Mouse (Mus musculus) frontal cortex, postnatal 36 days (tissue): ENCODE data around the gene Msmb.

Source experiments
- DNase-seq, 2 experiments: peaks; one replicate each; pipeline ENCODE4 v3.0.0; 2022; ENCODE audit warnings: low spot score in 2 of 2

Msmb gene

DNA sequence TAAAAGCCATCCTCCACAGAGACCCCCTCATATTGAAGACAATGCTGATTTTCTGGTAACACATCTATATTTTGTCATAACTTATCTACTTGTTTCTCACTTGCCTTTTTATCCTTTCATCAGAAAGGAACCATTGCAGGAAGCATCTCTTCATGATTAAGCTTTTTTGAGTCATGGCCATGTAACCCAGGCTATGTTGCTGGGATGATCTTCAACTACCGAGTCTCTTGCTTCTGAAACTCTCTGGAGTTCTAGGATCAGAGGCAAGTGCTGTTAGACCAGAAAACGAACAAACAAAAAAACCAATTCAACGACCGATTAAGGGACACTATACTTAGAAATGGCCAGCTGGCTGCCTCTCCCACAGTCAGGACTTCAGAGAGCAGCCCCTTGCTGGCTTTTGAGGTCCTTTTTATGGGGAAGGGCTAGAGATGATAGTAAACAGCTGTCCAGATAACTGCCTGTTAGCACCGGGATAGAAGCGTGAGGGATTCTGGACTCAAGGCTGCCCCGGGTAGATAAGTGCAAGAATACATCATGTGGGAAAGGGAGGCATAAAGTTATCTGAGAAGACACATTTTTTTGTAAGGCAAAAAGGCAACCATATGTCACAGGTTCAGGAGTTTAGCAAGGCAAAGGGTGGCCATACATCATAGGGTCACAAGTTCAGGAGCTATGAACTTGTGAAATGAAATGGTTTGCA, 4.1 kb downstream of the Msmb start:
- no peak for DNase-seq

GRCm38 (mm10) chr14:32146578-32146977, 4.8 kb downstream of the Msmb start:
- DNase-seq = no peak

GRCm38 (mm10) chr14:32150872-32151271, 9.0 kb downstream of the Msmb start:
- no peak for DNase-seq

- no peak for DNase-seq
Measured at GRCm38 (mm10) chr14:32152243-32152965, 10.6 kb downstream of the Msmb start.

DNA sequence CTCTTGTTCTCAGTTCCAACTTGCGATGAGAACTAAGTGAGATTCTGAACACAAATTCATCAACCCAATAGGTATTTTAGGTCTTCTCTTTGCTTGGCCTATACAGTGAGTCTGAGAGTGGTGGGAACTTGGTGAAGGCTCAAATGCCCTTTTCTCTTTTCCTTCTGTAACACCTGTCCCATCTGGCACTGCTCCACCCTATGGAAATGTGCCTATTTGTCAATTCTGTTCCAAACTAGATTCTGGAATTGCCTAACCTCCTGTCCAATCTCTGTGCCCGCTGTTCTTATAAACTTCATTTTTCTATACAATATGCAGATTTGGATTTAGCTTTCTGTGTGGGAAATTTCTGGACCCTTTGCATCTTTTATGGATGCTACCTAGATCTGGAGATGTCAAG, 11.3 kb downstream of the Msmb start:
- no peak for DNase-seq

DNA sequence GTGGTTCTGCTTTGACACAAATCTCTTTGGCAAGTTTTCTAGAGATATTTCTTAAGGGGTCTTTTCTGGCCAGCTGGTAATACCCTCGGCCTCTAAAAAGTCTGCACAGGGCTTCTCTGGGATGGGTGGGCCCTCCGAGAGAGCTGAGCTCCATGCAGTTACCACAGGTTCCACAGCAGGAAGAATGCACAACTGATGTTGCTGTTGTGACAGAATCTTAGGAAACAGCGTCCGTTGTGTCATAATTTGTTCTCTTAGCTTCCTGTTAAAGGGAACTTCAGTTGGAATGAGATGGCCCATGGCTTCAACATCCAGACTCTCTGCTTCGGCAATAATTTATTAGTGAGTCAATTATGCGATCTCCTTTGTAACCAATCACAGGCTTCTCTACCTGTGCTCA, 12.9 kb downstream of the Msmb start:
- no peak for DNase-seq

DNA sequence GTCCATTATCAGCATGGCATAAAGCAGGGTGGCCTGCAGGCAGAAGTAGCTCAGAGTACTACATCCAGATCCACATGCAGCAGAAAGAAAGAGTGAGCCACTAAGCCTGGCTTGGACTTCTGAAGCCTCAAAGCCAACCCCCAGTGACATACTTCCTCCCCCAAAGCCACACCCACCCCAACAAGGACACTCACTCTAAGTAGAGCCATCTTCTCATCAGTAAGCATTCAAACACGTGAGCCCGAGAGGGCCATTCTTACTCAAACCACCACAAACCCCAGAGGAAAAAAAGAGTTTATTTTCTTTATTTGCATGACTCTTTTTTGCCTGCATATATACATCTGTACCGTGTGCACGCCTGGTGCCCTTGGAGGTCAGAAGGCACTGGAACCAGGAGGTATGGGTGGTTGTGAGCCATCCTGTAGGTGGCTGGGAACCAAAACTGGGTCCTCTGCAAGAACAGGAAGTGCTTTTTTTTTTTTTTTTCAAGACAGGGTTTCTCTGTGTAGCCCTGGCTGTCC, 17.4 kb downstream of the Msmb start:
- DNase-seq = no peak

DNA sequence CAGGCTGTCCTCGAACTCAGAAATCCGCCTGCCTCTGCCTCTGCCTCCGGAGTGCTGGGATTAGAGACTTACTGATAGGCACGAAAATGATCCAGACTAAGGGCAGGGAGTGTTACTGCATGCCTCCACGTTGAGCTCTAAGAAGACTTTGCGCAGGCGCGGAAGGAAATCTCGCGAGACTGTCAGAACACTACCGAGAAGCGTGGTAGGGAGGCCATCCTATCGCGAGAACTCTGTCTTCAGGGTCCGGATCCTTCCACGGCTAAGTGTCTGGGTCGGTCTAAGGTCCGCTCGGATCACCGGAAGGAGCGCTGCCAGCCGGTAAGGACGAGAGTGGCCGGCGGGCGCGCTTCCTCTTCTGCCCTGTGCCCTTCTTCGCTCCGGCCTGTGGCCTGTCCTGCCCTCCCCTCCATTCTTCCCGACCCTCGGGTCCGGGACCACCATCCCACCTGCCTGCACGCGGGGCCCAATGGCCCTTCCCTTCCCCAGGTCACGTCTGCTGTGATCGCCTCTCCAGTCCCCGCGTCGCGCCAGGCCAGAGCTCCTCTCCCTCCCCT, 17.9 kb downstream of the Msmb start, which contains the start of gene Ncoa4:
Ncoa4 (plus strand) TSS at position 176 of the 557 bp plus-strand sequence.
- peak; percentile 98 to 99 for DNase-seq

GRCm38 (mm10) chr14:32160563-32160962, 18.7 kb downstream of the Msmb start:
- no peak for DNase-seq

DNA sequence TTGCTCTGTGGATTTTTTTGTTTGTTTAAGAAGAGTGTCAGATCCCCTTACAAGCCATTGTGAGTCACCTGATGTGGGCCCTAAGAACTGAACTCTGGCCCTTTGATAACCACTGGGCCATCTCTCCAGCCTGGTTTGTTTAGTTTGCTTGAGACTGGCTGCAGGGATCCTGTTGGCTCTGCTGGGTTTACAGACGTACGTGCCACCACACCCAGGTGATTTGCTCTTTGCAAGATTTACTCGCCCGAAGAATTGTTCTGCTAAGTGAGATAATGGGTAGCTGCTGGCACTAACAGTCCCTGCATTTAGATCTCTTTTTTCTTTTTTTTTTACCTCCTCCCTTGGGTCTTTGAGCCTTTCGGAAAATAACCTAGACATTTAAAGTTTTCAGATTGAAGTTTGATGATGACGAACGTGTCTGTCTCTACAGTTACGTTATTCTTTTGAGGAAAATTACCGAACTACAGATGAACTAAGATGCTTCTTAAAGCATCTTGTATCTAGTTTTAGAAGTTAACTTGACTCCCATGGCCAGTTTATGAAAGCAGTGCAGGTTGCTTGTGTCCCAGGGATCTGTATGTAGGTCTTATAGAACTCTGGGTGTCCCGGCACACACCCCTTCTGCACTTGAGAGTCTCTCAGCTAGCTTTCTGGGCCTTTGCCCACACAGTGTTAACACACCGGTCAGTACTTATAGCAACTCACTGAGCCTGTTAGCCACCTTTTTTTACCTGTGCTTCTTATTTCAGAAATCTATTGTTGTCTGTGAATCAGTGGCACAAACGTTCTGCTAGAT, 19.5 kb downstream of the Msmb start:
- no peak for DNase-seq

DNA sequence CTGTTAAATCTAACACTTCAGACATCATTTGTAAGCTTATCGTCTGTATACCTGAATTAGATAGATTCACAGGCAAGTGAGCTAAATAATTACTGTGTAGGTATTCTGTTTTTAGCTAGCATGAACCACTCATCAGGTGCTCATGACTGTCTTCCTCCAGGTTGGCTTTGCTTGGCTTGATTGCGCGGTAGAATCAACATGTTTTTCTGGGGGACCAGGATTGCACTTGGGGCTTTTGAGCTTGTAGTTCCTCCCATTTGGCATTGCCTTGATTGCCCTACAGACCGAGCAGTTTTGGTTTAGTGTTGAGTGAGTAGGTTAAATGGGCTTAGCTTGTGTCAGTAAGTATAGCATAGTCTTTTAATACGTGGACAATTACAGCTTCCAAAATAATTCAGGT, 20.4 kb downstream of the Msmb start:
- DNase-seq = no peak

DNA sequence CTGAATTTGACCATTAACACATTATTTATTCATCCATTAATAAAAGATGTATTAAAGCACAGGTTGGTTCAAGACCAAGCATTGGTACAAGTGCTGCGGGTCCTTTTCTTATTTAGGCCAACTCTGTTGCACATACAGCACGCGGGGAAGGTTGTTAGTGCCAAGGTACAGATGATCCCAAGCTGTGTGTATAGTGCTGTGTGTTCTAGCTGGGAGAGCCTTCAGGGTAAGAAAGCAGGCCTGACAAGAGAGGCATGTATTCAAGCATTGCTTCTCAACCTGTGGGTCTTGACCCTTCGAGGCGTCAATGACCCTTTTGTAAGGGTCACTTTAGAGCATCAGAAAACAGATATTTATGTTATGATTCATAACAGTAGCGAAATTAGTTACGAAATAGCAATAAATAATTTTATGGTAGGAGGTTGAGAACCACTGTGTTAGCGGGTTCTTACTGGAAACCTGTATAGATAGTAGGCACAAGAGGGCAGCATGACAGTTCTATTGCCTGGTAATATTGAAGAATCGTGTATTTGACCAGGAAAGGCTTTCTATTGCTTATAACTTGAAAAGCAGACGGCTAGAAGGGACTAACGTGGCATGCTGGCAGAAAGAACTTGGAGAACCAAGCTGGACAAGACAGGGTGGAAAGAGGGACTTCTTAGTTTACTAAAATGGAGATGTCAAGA, 21.5 kb downstream of the Msmb start:
- no peak for DNase-seq

DNA sequence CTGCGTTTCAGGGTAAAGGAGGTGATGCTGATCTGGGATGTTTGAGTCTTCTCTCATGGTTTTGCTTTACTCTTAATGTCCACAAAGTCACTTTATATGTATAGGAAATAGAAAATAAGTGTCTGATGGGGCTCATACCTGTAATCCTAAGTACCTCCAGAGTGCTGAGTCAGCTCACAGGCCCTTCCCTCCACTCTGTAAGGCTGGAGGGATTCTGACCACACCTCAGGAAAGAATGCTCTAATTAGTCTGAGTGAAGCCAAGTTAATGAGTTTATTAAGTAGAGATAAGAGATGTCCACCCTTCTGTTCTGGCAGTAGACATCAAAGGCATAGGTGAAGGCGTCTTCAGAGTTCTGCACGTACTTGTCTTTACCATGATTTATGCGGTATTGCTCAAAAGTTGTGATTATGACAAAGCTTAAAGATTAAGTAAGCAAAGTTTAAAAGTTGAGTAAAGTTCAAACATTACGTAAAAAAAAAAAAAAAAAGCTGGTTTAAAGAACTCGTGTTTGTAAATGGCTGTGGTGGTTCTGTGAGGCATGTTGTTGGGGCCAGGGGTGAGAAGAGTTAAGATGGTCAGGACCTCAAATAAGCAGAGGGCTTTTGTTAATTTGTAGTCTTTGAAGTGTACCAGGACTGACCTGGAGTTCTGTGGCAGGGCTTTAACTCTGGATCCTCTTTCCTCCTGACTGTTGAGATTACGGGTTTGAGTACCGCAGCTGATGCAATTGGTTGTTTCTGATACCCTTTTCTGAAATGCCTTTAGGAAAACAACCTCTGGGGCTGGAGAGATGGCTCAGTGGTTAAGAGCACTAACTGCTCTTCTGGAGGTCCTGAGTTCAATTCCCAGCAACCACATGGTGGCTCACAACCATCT, 22.6 kb downstream of the Msmb start:
- DNase-seq = no peak

DNA sequence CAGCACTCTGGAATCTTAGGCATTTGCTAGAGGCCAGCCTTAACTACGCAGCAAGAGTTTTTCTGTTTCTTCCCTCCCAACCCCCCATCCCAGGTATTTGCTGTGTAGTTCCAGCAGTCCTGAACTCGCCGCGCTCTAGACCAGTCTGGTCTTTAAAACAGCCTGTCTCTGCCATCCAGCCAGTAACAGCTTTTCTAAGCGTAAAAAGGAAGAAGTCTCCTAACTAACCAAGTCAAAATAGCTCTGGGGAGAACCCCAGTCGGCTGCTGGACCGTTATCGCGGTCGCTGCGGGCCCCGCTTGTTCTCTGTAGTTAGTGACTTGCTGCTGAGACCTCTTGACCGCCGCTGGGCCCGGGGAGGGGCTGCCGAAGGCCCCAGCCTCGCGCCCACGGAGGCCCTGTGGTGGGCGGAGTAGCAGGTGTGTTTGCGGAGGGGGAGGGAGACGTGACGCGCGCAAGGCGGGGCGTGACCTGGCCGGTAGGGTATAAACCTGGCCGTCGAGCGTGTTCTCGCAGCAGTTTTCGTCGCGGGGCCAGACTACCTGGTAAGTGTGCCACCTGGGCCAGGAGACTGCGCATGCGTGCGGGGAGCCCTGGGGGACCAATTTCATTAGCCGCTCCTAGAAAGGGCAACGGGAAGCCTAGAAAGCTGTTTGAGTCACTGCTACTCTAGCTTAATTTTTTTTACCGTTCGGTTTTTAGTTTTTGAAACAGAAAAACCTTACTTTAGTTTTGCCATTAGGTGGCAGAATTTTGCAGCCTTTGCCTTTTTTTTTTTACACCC, 23.6 kb downstream of the Msmb start:
- DNase-seq = peak; percentile 17 to 19

GRCm38 (mm10) chr14:32166062-32166441, 24.2 kb downstream of the Msmb start:
- no peak for DNase-seq

DNA sequence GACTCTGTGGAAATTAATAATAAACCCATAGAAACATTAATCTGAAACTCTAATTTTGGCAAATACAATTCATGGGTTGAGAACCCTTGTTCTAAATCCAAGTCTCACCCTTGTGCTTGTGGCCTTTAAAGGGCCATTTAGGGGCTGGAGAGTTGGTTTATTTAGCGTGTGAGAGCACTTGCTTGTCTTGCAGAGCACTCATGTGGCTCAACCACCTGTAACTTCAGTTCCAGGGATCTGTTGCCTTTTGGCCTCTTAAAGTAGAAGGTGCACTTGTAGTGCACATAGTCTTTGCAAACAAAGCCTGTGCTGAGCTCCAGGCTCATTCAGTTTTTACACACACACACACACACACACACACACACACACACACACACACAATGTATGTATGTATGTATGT, 25.0 kb downstream of the Msmb start:
- no peak for DNase-seq

- no peak for DNase-seq
Measured at GRCm38 (mm10) chr14:32167326-32167725, 25.5 kb downstream of the Msmb start.

GRCm38 (mm10) chr14:32168653-32169231, 26.9 kb downstream of the Msmb start:
- DNase-seq = no peak

DNA sequence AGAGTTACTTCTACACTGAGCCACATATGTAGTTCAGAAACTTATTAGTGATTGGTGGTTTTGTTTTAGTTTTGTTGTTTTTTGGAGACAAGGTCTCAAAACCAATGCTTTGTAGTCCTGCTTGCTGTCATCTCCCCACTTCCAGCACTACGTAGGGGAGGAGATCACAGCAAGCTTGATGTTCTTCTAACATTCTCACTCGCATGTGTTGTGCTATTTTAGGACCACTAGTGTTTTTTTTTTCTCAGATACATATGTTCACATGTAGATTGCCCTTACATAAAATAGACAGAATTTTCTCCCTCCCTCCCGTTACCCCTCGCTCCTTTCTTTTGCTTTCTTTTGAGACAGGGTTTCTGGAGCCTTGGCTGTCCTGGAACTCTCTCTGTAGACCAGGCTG, 28.3 kb downstream of the Msmb start:
- DNase-seq = no peak
